Mouse (Mus musculus): ENCODE data around the gene Mgst1.

The Mgst1 gene

GRCm38 (mm10) chr6:138139930-138140329 is at the start of gene Mgst1:
Gene Mgst1 (plus strand): TSS chr6:138140316.
- peak; percentile 57 for DNase-seq (ENCODE audit: low spot score)

- DNase-seq (ENCODE audit: low spot score): no peak
Measured at GRCm38 (mm10) chr6:138092432-138092831, 47.7 kb upstream of the Mgst1 start.

- no peak for DNase-seq (ENCODE audit: low spot score)
Measured at GRCm38 (mm10) chr6:138095060-138095459, 45.1 kb upstream of the Mgst1 start.

GRCm38 (mm10) chr6:138099646-138100045 is 40.5 kb upstream of the Mgst1 start:
- DNase-seq (ENCODE audit: low spot score): no peak

GRCm38 (mm10) chr6:138101843-138102242 is 38.3 kb upstream of the Mgst1 start:
- DNase-seq (ENCODE audit: low spot score): no peak

- DNase-seq (ENCODE audit: low spot score): no peak
Measured at GRCm38 (mm10) chr6:138102940-138103339, 37.2 kb upstream of the Mgst1 start.

GRCm38 (mm10) chr6:138104559-138104958 is 35.6 kb upstream of the Mgst1 start:
- DNase-seq (ENCODE audit: low spot score): no peak

GRCm38 (mm10) chr6:138117496-138117895 is 22.6 kb upstream of the Mgst1 start:
- no peak for DNase-seq (ENCODE audit: low spot score)

GRCm38 (mm10) chr6:138128392-138129335 is 11.5 kb upstream of the Mgst1 start:
- no peak for DNase-seq (ENCODE audit: low spot score)

GRCm38 (mm10) chr6:138130541-138130940 is 9.6 kb upstream of the Mgst1 start:
- DNase-seq (ENCODE audit: low spot score): no peak

GRCm38 (mm10) chr6:138140336-138140735 is 220 bp downstream of the Mgst1 start:
- DNase-seq (ENCODE audit: low spot score): peak; percentile 80

- peak; percentile 92 for DNase-seq (ENCODE audit: low spot score)
Measured at GRCm38 (mm10) chr6:138141111-138141592, 1.0 kb downstream of the Mgst1 start.

- DNase-seq (ENCODE audit: low spot score): no peak
Measured at GRCm38 (mm10) chr6:138142604-138143003, 2.5 kb downstream of the Mgst1 start.

- DNase-seq (ENCODE audit: low spot score): peak; percentile 71
Measured at GRCm38 (mm10) chr6:138143450-138143849, 3.3 kb downstream of the Mgst1 start.

- peak; percentile 76 for DNase-seq (ENCODE audit: low spot score)
Measured at GRCm38 (mm10) chr6:138153111-138153510, 13.0 kb downstream of the Mgst1 start.

- DNase-seq (ENCODE audit: low spot score): no peak
Measured at GRCm38 (mm10) chr6:138163920-138164319, 23.8 kb downstream of the Mgst1 start.

GRCm38 (mm10) chr6:138171480-138172224 is 31.5 kb downstream of the Mgst1 start:
- DNase-seq (ENCODE audit: low spot score): no peak

All from lung, postnatal 25 days (tissue).